Mouse (Mus musculus): Measurements from ENCODE around the gene Wscd2.

DNA sequence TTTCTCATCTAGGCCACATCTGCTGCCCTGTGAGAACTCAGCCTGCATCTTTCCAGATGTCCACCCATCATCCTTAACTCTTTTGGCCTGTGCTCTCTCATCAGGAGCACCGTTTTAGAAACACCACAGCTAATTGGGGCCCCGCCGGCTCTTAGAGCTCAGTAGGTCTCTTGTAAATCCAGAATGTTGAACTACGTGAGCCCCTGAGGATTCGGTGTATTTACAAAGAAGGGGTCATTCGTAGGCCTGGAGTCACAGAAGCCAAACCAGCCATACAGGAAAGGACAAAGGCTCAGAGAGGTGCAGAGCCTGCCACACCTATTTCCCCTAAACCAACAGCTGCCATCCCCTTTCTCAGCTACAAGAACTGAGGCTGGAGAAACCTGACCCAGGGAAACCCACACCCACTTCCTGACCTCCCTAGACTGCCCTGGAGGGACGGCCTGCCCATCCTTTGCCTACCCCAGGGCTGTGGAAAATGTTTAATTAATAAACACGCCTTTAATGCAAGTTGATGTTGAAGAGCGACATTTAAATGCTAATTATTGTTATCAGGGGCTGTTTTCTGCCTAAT lies 106.7 kb downstream of the Wscd2 start:
- TF ChIP-seq POLR2A (IDR thresholded peaks at IDR 0.05; ENCODE audit: insufficient read length, low read depth) (no peak), E2F4 (IDR thresholded peaks at IDR 0.05; ENCODE audit: insufficient read depth) (no peak), MYOG (IDR thresholded peaks at IDR 0.05; ENCODE audit: control insufficient read depth in 1 of 3, insufficient read depth in 1 of 3, insufficient read length in 2 of 3, low read depth in 2 of 3) (no peak), MYOD1 (IDR thresholded peaks at IDR 0.05; ENCODE audit: control insufficient read depth in 1 of 3, insufficient read length in 2 of 3, low read depth in 2 of 3) (no peak), TCF3 (IDR thresholded peaks at IDR 0.05; ENCODE audit: insufficient read length, low read depth) (no peak), USF1 (IDR thresholded peaks at IDR 0.05; ENCODE audit: low read depth) (no peak), TCF12 (IDR thresholded peaks at IDR 0.05; ENCODE audit: insufficient read depth, poor library complexity, severe bottlenecking) (no peak)
